Mouse (Mus musculus): ENCODE measurements around the gene Ttyh1. TPM values are rescaled to one million over a fixed set of nuclear protein-coding genes. Genes with fewer than 3 reads are reported as not detected.

The Ttyh1 gene
- polyA plus RNA-seq, 1 experiment from 2014 or later, result 10.5 TPM

DNA sequence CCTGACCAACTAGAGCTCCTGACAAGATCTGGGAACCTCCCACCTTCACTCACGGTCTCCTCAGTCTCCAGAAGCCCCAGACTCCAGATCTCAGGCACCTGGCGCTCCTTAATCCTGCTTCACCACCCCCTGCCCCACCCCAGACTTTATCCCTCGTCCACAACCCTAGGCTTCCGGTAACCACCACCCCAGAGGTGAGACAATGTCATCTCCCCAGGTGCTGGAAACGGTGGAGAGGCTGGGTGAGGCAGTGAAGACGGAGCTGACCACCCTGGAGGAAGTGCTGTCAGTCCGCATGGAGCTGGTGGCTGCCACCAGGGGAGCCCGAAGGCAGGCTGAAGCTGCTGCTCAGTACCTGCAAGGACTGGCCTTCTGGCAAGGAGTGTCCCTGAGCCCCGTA is 6.1 kb downstream of the Ttyh1 start:
- Histone ChIP-seq H3K27ac (replicated peaks) (peak overlapping the region; percentile 7; the same call in 1 of the 2 replicates), H3K4me3 (no peak overlapping the region), H3K36me3 (replicated peaks) (no peaks in the 10 kb centered on the region; the same call in 1 of the 2 replicates), H3K9me3 (no peaks in the 10 kb centered on the region), H3K4me1 (peaks cover 41% of the 10 kb centered on the region), H3K27me3 (replicated peaks; ENCODE audit: low read depth, poor library complexity, severe bottlenecking) (peaks cover 24% of the 10 kb centered on the region)
- no peak for DNase-seq (ENCODE audit: low spot score)
- WGBS, result 19% methylated on average over 9 of the region's 9 CpGs

DNA sequence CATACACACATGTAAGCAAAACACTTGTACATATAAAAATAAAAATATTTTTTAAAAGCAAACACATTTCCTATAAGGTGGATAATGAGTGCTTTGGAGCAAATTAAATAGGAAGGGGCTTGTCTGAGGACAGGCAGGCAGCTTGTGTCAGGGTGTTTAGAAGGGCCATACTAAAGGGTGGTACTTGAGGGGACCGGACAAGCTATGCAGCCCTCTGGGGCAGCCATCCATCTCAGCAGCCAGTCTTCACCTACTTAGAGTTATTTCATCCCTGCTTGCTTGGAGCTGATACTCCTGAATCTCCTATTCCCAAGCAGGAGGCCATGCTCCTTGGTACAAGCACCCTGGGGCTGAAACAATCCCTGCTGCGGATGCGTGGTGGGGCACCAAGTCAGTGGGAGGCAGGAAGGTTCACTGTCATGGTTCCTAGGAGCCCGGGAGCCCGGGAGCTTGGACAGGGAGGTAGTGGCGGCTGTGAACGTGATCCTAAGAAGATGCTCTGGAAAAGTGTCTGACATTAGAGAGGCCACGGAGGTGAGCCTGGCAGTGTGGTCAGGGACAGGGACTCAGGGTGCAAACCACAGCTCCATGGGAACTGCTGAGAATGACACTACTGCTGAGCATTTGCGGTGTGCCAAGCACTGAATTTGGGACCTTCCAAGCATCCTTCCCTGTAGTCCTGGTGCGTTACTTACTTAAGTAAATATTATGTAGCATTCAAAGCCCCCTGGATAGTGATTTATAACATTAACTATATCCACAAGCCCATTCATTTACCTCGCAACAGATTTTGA is 8.0 kb downstream of the Ttyh1 start:
- H3K9me3 ChIP-seq, result no peaks in the 10 kb centered on the region
- no peaks in the 10 kb centered on the region; the same call in 1 of the 2 replicates for H3K36me3 ChIP-seq (replicated peaks)

DNA sequence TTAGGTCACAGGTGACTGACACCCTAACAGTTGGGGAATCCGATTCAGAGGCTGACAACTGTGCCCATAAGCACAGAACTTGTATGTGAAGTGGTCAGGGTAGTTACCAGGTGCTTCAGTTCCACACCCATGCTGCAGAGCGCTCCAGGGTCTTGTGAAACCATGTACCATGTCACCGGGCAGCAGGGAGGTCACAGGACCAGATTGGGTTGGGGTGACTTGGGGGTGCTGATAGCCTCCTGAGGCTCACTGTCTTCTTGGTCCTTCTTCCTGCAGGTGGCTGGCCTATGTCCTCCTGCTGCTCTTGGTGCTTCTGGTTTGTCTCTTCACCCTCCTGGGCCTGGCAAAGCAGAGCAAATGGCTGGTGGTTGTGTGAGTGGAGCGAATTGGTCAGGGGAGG is 8.7 kb downstream of the Ttyh1 start:
- no peaks in the 10 kb centered on the region for H3K9me3 ChIP-seq
- DNase-seq (ENCODE audit: low spot score), result no peak
- peaks cover 2% of the 10 kb centered on the region for H3K36me3 ChIP-seq (replicated peaks)
- 89% methylated on average over 4 of the region's 4 CpGs for WGBS
- no peaks in the 10 kb centered on the region for H3K27me3 ChIP-seq (replicated peaks; ENCODE audit: low read depth, poor library complexity, severe bottlenecking)
- peaks cover 29% of the 10 kb centered on the region for H3K4me1 ChIP-seq
- no peak overlapping the region for H3K27ac ChIP-seq (replicated peaks)
- no peak overlapping the region for H3K4me3 ChIP-seq

More for the DNA sequence above, 8.0 kb downstream of the Ttyh1 start:
- 86% methylated on average over 11 of the region's 11 CpGs for WGBS
- Histone ChIP-seq H3K4me3 (no peak overlapping the region), H3K4me1 (peaks cover 35% of the 10 kb centered on the region), H3K27ac (replicated peaks) (no peak overlapping the region), H3K27me3 (replicated peaks; ENCODE audit: low read depth, poor library complexity, severe bottlenecking) (peaks cover 6% of the 10 kb centered on the region; the same call in 1 of the 2 replicates)
- no peak for DNase-seq (ENCODE audit: low spot score)

DNA sequence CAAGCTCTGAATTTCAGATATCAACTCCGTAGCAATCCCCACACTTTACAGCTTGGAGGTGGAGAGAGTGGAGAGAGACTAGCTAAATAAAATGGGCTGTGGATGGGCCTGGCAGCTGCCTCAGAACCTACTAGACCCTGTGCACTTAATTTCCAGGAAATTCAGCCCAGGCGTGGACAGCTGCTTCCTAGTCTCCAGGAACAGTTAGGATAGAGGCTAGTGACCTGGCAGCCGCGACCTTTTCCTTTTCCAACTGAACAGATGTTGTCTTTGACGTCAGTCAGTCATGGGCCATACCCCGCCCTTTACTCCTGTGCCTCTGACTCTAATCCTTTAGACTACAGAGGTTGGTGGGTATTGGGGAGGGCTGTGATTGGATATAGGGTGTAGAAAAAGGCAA is 9.7 kb downstream of the Ttyh1 start:
- 53% methylated on average over 6 of the region's 6 CpGs for WGBS
- Histone ChIP-seq H3K4me1 (peaks cover 19% of the 10 kb centered on the region), H3K36me3 (replicated peaks) (peaks cover 3% of the 10 kb centered on the region), H3K27me3 (replicated peaks; ENCODE audit: low read depth, poor library complexity, severe bottlenecking) (no peaks in the 10 kb centered on the region), H3K4me3 (no peak overlapping the region), H3K27ac (replicated peaks) (no peak overlapping the region), H3K9me3 (no peaks in the 10 kb centered on the region)
- no peak for DNase-seq (ENCODE audit: low spot score)

DNA sequence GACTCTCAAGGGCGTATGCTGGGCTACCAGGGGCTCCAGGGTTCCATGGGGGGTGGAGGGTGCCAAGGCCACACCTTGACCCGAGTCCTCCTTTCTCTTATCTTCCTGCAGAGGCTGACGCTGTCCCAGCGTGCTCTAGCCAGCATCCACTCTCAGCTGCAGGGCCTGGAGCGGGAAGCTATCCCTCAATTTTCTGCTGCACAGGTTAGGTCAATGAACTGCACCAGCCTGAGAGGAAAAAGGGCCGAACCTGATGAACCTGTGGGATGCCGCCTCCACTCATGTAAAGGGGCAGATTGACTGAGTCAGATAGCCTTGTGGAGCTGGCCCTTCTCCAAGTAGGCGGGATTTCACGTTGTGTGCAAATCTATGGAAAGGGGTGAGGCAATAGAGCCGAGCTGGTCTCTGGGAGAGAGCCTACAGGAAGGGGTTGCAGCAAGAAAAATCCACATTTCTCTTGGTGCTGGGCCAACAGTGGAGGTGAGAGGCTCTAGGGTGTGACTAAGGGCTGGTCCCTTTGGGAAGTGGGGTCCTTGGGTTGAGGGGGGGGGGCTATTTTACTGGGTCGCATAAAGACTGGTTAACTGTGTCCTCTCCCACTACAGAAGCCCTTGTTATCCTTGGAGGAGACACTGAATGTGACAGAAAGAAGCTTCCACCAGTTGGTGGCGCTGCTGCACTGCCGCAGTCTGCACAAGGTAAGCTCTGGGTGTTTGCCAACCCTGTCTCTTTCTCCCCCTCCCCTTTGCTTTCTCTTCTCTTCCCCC is 11.7 kb downstream of the Ttyh1 start:
- H3K4me3 ChIP-seq, result peak overlapping the region; percentile 16; the same call in 1 of the 2 replicates
- H3K9me3 ChIP-seq, result no peaks in the 10 kb centered on the region
- peaks cover 3% of the 10 kb centered on the region for H3K36me3 ChIP-seq (replicated peaks)
- no peak overlapping the region for H3K27ac ChIP-seq (replicated peaks)
- 47% methylated on average over 13 of the region's 13 CpGs for WGBS
- 0 out of 2 replicates have a peak, but pooled peaks cover 2% of the 10 kb centered on the region for H3K4me1 ChIP-seq
- peak; percentile 83 for DNase-seq (ENCODE audit: low spot score)
- no peaks in the 10 kb centered on the region for H3K27me3 ChIP-seq (replicated peaks; ENCODE audit: low read depth, poor library complexity, severe bottlenecking)

DNA sequence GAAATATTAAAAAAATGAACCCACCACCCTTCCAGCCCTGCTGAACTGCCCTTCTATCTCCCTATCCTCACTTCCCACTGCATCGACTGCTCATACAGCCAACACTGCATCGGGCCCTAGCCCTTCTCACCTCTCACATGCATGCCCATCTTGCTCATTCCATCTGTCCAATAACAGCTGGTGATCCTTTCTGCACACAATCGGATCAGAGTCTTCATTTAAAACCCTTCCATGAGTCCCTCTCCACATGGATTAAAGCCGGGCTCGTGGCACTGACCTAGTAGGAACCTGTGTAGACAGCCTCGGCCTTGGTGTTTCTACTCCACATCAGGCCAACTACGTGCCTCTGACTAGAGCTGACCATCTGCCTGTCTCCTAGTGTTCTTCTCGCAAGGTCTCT is 12.8 kb downstream of the Ttyh1 start:
- Histone ChIP-seq H3K9me3 (0 out of 2 replicates have a peak, but pooled peaks cover under 1% of the 10 kb centered on the region), H3K36me3 (replicated peaks) (peaks cover 3% of the 10 kb centered on the region), H3K27ac (replicated peaks) (no peak overlapping the region), H3K27me3 (replicated peaks; ENCODE audit: low read depth, poor library complexity, severe bottlenecking) (no peaks in the 10 kb centered on the region), H3K4me3 (no peak overlapping the region), H3K4me1 (0 out of 2 replicates have a peak, but pooled peaks cover 2% of the 10 kb centered on the region)
- no peak for DNase-seq (ENCODE audit: low spot score)
- 88% methylated on average over 8 of the region's 8 CpGs for WGBS

DNA sequence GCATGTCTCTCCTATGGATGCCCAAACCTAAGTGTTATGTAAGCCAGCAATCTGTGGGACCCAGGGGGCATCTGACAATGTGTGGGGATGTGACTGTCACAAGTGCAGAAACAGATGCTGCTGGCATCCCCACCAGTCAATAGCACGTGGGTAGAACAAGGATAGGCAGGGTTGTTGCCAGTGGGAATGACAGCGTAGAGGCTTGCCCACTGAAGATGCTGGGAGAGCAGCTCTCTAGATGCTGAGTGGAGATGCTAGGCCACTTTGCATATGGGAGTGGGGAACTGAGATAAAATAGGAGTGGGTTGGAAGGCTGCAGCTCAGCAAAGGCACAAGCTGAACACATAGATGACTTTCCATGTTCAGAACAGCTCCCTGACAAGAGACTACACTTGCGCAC is 13.4 kb downstream of the Ttyh1 start:
- Histone ChIP-seq H3K27ac (replicated peaks) (no peak overlapping the region), H3K36me3 (replicated peaks) (peaks cover 3% of the 10 kb centered on the region), H3K4me3 (no peak overlapping the region), H3K4me1 (peaks cover 2% of the 10 kb centered on the region; the same call in 1 of the 2 replicates), H3K27me3 (replicated peaks; ENCODE audit: low read depth, poor library complexity, severe bottlenecking) (no peaks in the 10 kb centered on the region), H3K9me3 (0 out of 2 replicates have a peak, but pooled peaks cover 3% of the 10 kb centered on the region)
- DNase-seq (ENCODE audit: low spot score), result no peak
- WGBS, result 93% methylated on average over 3 of the region's 3 CpGs

DNA sequence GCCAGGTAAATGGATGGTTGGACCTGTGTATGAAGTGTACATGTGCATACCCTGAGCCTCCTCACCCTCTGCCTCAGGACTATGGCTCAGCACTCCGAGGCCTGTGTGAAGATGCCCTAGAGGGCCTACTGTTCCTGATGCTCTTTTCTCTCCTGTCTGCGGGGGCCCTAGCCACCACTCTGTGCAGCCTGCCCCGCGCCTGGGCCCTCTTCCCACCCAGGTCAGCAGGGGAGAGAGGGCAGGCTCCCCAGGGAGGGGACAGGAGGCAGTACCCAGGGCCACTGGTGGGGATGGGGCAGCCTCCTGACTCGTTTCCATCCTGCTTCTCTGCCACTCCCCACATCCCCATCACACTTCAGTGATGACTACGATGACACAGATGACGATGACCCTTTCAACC is 13.8 kb downstream of the Ttyh1 start:
- Histone ChIP-seq H3K9me3 (0 out of 2 replicates have a peak, but pooled peaks cover 3% of the 10 kb centered on the region), H3K27ac (replicated peaks) (no peak overlapping the region), H3K4me3 (no peak overlapping the region), H3K36me3 (replicated peaks) (peaks cover 3% of the 10 kb centered on the region), H3K4me1 (peaks cover 7% of the 10 kb centered on the region), H3K27me3 (replicated peaks; ENCODE audit: low read depth, poor library complexity, severe bottlenecking) (no peaks in the 10 kb centered on the region)
- no peak for DNase-seq (ENCODE audit: low spot score)
- 86% methylated on average over 7 of the region's 7 CpGs for whole genome bisulfite sequencing

DNA sequence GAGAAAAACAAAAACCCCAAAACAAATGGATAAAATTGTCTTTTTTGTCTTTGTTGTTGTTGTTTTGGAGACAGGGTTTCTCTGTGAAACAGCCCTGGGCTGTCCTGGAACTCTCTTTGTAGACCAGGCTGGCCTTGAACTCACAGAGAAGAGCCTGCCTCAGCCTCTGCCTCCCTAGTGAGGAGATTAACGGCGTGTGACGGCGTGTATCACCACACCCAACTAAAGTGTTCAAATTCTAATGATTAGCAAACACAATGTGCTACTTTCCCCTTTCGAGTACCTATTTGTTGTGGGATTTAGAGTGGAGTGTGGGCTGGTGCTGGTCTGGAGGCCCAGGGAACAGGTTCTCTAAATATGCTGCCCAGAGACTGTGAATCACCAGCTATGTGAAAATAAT is 15.7 kb downstream of the Ttyh1 start:
- Histone ChIP-seq H3K36me3 (replicated peaks) (peaks cover 21% of the 10 kb centered on the region), H3K4me3 (no peak overlapping the region), H3K9me3 (0 out of 2 replicates have a peak, but pooled peaks cover 3% of the 10 kb centered on the region), H3K27ac (replicated peaks) (no peak overlapping the region), H3K27me3 (replicated peaks; ENCODE audit: low read depth, poor library complexity, severe bottlenecking) (no peaks in the 10 kb centered on the region), H3K4me1 (peaks cover 13% of the 10 kb centered on the region)
- 90% methylated on average over 5 of the region's 5 CpGs for WGBS
- no peak for DNase-seq (ENCODE audit: low spot score)

DNA sequence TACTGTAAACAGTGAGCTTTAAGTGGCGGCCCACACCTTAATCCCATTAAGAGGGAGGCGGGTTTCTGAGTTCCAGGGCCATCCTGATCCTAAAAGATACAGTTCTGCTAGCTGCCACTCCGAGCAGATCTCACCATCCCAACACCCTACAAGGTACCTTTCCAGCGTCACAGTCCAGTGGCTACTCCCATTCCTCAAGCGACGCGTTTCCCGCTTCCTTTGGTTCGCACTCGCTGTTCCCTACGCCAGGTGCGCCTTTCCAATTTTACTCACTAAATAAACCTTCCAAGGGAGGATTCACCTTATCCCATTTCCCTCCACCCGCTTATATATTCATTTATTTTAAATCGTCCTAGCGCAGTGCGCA is 17.2 kb downstream of the Ttyh1 start:
- H3K4me3 ChIP-seq, result peak overlapping the region; percentile 86
- H3K27me3 ChIP-seq (replicated peaks; ENCODE audit: low read depth, poor library complexity, severe bottlenecking), result no peaks in the 10 kb centered on the region
- peaks cover 35% of the 10 kb centered on the region for H3K36me3 ChIP-seq (replicated peaks)
- peaks cover 12% of the 10 kb centered on the region for H3K4me1 ChIP-seq
- H3K27ac ChIP-seq (replicated peaks), result peak overlapping the region; percentile 95
- under 1% methylated on average over 16 of the region's 16 CpGs for WGBS
- H3K9me3 ChIP-seq, result 0 out of 2 replicates have a peak, but pooled peaks cover 3% of the 10 kb centered on the region
- no peak for DNase-seq (ENCODE audit: low spot score)

DNA sequence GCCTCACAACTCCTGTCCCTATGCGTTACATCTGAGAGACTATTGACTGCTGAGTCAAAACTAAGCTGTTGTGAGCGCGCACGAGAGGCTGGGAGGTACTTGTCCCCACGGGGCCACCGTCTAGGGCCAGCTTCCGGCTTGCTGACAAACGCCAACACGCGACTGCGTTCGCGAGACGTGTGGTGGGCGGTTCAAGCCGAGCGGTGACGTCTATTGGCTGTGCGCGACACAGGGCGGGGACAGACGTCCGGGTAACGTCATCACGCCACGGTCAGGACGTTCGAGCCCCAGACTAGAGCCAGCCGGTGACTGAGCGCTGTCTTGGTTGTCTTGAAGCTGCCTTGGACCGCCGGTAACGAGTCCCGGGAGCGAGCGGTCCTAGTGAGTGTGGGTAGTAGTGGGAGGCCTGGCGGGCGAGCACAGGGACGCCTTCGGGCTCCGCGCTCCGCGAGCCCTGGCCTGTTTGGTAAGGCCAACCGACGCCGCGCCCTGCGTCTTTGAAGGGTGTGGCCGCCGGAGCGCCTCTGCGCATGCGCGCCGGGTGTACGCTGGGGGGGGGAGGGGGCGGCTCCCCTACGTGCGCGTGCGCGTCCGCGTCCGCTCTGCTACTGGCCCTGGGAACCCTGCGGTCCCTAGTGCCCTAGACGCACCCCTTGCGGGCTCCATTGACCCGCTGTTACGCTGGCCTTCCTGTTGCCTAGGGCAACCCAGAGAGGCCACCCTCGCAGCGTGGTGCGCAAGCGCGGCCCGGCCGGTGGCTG is 17.7 kb downstream of the Ttyh1 start, which contains the start of gene Leng8:
Gene Leng8, plus strand, starts transcription at position 269 of the 761 bp plus-strand sequence.
- DNase-seq (ENCODE audit: low spot score), result peak; percentile 98
- under 1% methylated on average over 78 of the region's 78 CpGs for WGBS
- Histone ChIP-seq H3K27me3 (replicated peaks; ENCODE audit: low read depth, poor library complexity, severe bottlenecking) (no peaks in the 10 kb centered on the region), H3K4me1 (peaks cover 11% of the 10 kb centered on the region), H3K36me3 (replicated peaks) (peaks cover 41% of the 10 kb centered on the region), H3K4me3 (peak within 1 kb of the TSS; percentile 86), H3K9me3 (0 out of 2 replicates have a peak, but pooled peaks cover 3% of the 10 kb centered on the region), H3K27ac (replicated peaks) (peak within 1 kb of the TSS; percentile 95)

DNA sequence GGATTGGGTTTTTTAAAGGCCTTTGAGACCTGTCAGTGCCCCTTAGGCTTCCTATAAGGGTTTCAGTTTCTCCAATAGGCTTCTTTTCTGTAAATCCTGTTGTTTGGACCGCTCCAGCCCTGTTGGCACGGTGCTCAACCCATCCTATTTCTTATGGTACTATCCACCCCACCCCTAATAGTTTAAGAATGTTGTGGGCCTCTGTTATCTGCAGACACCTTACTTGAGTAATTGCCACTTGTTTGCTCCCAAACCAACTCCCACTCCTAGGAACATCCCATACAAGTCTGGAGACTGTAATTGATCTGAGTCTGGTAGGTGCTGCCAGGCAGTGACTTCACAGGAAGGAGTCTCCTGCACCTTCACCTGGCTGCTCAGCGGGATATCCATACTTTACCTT is 18.5 kb downstream of the Ttyh1 start:
- peaks cover 11% of the 10 kb centered on the region for H3K4me1 ChIP-seq
- no peaks in the 10 kb centered on the region for H3K27me3 ChIP-seq (replicated peaks; ENCODE audit: low read depth, poor library complexity, severe bottlenecking)
- peak overlapping the region; percentile 95 for H3K27ac ChIP-seq (replicated peaks)
- H3K9me3 ChIP-seq, result 0 out of 2 replicates have a peak, but pooled peaks cover 3% of the 10 kb centered on the region
- peaks cover 49% of the 10 kb centered on the region for H3K36me3 ChIP-seq (replicated peaks)
- DNase-seq (ENCODE audit: low spot score), result no peak
- peak overlapping the region; percentile 86 for H3K4me3 ChIP-seq
- WGBS, result 54% methylated on average over 3 of the region's 3 CpGs

Data from embryonic facial prominence, embryonic 10.5 days (tissue).